Mouse (Mus musculus) left cerebral cortex, postnatal 4 days (tissue): ENCODE data around the gene Dusp28. TPM values are rescaled to one million over a fixed set of nuclear protein-coding genes. Genes with fewer than 3 reads are reported as not detected.

ENCODE experiments used
- DNase-seq: peaks from one replicate; pipeline ENCODE4 v3.0.0-alpha.2; 2022
- intact Hi-C: fragments of 180-260 bp; cut with DNase I; formaldehyde crosslinking; loops from one replicate; pipeline ENCODE4 v1.15.1; 2025
- total RNA-seq, 2 experiments: library from RNA; stranded (reverse); gene quantifications; 2 replicates each; pipeline ENCODE4 v1.2.3; 2021

Dusp28 gene
- total RNA-seq, 2 experiments from 2014 or later = 6.3 to 7.0 TPM

DNA sequence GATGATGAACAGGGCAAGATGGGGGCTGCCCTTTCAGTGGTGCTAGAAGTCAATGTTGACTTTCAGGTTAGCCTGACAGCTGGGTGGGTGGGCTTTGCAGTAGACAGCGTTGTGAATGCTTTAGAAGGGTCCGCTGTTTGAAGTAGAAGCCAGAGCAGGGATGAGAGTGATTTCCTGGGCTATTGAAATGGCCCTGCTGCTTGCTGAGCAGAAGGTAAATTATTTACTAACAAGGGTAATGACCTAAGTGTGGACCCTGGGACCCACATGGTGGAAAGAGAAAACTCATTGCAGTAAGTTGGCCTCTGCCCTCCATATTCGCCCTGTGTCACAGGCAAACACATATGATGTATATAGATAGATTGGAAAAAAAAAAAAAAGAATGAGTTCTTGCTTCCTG is 29.7 kb downstream of the Dusp28 start:
- intact Hi-C loops = no loop called here
- DNase-seq = no peak

DNA sequence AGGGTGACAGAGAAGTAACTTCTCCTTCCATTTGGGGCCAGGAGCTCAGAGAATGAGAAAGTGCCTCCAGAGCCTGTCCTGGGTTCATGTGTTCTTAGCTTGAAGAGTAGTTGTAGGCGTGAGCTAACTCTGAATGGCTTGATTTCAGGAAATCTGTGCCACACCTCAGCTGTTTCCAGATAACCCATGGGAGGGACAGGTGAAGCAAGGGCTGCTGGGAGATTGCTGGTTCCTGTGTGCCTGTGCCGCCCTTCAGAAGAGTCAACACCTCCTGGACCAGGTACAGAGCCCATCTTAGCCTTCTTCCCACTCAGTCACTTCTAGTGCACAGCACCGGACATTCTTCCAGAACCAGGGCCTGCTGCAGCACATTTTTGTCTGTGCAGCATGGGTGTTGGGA is 31.0 kb downstream of the Dusp28 start:
- intact Hi-C loops = no loop called here
- DNase-seq = no peak

DNA sequence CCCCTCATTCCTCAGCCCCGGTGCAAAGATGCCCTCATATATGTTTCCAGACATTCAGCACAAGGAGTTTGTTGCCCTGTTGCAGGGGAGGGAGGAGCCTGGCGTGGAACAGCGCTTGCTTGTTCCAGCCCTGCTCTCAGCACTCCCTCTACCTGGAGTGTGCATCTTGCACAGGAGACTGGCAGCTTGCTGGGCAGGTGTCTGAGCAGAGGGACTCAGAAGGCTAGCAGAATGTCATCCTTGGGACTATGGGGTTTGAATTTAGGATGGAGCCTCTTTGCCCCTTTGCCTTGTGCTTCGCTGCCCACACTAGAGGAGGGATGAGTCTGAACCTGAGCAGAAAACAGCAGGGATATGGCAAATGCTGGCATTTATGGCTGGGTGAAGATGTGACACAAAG is 33.0 kb downstream of the Dusp28 start:
- intact Hi-C loops = no loop called here
- no peak for DNase-seq

DNA sequence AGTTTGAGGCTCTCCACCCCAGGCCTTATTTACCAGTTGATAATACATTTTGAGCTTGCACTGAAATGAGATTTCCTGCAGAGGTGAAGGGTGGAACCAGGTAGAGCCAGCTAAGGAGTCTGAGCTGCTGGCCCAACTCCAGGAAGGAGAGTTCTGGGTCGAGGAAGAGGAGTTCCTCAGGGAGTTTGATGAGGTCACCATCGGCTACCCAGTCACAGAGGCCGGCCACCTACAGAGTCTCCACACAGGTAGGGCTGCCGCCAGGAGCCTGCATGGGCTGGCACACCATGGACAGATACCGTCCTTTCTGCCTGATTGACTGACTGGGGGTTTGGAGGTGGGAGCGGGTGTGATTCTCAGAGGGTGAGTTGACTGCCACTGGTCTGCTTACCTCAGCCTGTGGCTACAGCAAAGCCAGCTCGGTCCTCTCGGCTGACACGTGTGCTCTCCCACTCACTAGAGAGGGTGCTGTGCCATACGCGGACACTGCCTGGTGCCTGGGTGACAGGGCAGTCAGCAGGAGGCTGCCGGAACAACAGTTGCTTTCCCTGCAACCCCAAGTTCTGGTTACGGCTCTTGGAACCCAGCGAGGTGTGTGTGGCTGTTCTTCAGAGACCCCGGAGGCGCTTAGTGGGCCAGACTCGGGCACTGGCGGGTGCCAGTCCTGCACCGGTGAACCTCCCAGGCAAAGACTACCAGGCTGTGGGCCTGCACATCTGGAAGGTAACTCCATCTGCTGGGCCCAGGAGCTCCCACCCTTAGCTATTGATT is 36.6 kb downstream of the Dusp28 start:
- intact Hi-C loops = no loop called here
- DNase-seq = no peak

DNA sequence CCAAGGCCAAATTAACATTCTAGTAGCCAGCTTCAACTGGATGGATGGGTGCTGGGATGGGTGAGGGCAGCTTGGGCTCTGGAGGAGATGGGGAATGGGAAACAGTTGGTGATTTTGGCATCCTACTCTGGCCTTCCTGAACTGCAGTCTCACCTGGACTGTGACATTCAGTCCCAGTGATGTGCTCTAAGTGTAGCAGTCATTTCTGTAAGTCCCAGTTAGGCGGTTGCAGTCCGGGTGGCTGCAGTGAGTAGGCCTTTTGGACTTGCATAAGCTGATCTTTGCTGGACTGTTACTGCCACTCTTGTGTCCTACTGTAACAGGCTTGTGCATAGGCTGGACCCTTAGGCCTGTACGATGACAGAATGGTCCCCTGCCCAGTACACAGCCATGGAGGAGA is 41.2 kb downstream of the Dusp28 start:
- intact Hi-C loops = no loop called here
- no peak for DNase-seq

DNA sequence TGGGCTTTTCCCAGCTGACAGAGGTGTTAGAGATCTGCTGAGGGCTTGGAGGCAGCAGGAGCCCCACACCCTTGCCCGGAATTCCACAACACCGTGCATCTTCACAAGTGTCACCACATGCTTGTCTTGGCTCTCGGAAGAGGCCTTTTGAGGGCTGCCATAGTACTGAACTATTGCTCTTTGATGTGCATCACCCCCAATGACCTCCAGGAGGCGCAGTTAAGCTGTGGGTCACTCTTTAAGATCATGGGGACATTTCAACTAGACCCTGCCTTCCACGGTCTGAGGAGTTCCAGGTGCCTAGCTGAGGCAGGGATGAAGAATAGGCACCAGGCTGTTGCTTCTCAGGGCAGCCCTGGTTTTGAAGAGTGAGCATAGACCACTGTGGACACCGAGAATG is 42.6 kb downstream of the Dusp28 start:
- DNase-seq = peak; percentile 29
- intact Hi-C loops = no loop called here

DNA sequence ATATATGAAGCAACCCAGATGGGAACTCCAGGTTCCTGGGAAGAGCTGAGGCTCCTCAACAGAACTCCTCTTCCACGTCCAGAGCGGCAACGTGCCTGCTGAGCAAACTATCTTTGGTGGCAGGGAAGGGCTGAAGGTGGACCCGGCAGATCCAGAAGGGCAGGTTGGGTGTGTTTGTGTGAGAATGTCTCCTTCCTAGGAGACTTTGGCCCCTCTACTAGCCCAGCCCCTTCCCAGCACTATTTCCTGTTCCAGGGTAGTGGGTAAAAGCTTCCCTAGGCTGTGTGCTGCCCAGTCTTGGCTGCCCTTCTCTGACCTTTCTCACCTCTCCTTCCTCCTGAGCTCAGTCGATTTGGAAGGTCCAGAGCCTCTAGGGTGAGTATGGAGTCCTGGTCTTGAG is 43.8 kb downstream of the Dusp28 start, which contains the start of gene Gpr35:
TSS of gene Gpr35 (plus strand) at position 259 of the 400 bp plus-strand sequence.
- intact Hi-C loops = no loop called here
- DNase-seq = no peak

DNA sequence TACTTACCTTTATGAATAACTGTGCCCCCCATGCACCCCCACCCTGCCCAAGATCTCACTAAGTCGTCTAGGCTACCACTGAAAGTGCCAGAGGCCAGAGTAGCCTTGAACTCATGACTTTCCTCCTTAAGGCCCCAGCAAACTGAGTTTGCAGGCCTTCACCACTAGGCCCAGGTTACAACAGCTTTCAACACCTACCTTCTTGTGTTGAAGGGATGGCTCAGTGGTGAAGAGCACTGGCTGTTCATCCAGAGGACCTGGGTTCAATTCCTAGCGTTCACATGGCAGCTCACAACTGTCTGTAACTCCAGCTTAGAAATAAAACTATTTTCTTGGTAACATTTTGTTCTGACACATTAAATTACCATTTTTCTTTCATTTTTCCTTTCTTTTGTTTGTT is 46.9 kb downstream of the Dusp28 start:
- no peak for DNase-seq
- intact Hi-C loops = no loop called here

DNA sequence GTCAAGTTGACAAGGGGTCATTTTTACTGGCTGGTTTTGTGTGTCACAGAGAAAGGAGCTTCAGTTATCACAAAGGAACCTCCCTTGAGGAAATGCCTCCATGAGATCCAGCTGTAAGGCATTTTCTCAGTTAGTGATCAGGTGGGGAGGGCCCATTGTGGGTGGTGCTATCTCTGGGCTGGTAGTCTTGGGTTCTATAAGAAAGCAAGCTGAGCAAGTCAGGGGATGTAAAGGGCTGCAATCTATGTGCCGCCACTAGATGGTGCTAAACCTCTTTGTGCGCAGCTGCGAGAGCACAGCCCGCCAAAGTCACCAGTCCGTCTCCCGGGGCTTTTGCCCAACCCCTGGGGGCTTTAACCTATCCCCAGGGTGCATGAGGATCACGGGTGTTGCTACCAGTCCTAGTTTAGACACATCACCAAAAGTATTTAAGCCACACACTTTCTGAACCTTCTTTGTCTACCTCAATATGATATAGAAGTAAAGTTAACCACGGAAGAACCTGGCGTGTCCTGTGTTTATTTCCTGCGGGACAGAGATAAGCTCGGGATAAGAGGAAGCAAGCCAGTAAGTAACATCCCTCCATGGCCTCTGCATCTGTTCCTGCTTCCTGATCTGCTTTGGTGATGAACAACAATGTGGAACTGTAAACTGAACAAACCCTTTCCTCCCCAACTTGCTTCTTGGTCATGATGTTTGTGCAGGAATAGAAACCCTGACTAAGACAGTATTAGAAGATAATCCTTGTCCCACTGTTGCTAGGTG is 50.0 kb downstream of the Dusp28 start:
- intact Hi-C loops = loop anchor here (5.0 kb wide), 1 partner anchor 56 kb away; no protein-coding TSS in a partner anchor
- peak; percentile 69 for DNase-seq

Other genes starting within 250 kb of the Dusp28 start
- 100 to 1,000 TPM; 160 to 188 TPM for gene Gpc1, start 75.3 kb upstream of the Dusp28 start, total RNA-seq
- under 1 TPM; 0.14 to 0.30 TPM for gene Ankmy1, start 4.1 kb upstream of the Dusp28 start, total RNA-seq
- gene Rnpepl1, start 3.8 kb downstream of the Dusp28 start, total RNA-seq = 10 to 100 TPM; 56.6 to 56.9 TPM
- gene Capn10, start 27.4 kb downstream of the Dusp28 start, total RNA-seq = 10 to 100 TPM; 60.2 to 63.4 TPM
- gene Gpr35, start 43.9 kb downstream of the Dusp28 start, total RNA-seq = 1 to 10 TPM in 1 of 2 experiments, under 1 TPM in 1; 0.40 to 1.0 TPM
- gene Aqp12, start 99.4 kb downstream of the Dusp28 start, total RNA-seq = not detected
- gene Kif1a, start 195.0 kb downstream of the Dusp28 start, total RNA-seq = 100 to 1,000 TPM; 715 to 768 TPM
- not detected for gene Agxt, start 228.3 kb downstream of the Dusp28 start, total RNA-seq